Comparison of ENCODE assay signal across 10 mouse cellular contexts in the genomic region with DNA sequence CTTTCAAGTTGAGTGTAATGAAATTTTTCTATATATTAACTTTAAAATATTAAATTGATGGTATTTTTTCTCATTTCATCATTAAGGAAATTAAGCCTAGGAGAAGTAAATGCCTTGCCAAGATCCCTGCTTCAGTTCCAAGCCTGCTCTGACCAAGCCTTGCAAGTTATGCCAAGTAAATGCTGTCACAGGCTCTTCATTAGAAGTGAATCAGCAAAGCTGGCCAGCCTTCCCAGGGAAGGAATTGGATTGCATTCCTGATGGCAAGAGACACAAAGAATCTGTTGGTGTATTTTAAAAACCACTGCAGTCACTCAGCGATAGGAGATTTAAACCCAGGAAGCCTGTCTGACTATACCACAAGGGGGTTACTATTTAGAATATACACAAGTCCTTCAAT. TPM values are rescaled to one million over a fixed set of nuclear protein-coding genes. Genes with fewer than 3 reads are reported as not detected.
DNase-seq lines count a peak whose midpoint lies in the region; ATAC-seq and TF ChIP-seq lines count a peak whose summit lies in the region.
"Had no signal": no experiment of that assay in that cellular context is flagged by ENCODE, and none has a peak within 500 bp of the region (broad histone marks: within the 10 kb centered on the region; RNA-seq: fewer than 3 reads in every experiment).

No protein-coding gene starts in this region.

- H3K9ac ChIP-seq in heart, adult 2 months (ENCODE audit: low read depth, low read length): no peak overlapping the region
- H3K9ac ChIP-seq in heart, embryonic 12.5 days: no peak overlapping the region
- H3K9ac ChIP-seq: liver, embryonic 13.5 days had no signal

- CTCF ChIA-PET in Patski (lab: Charles Lee): no interaction called here

- in situ Hi-C loops in Patski (cut with MboI; ENCODE audit: low pct_unique_long_range_greater_than_20kb): no loop called here

- no peaks in the 10 kb centered on the region for H3K9me3 ChIP-seq in heart, embryonic 12.5 days (replicated peaks)
- H3K9me3 ChIP-seq: hindbrain, embryonic 10.5 days; liver, embryonic 13.5 days had no signal

- no peak overlapping the region for H3K4me2 ChIP-seq in heart, embryonic 12.5 days
- H3K4me2 ChIP-seq: liver, embryonic 13.5 days had no signal

- no peak overlapping the region for H3K27ac ChIP-seq in heart, adult 2 months
- H3K27ac ChIP-seq in heart, embryonic 12.5 days (ENCODE audit: poor library complexity, severe bottlenecking): no peak overlapping the region
- H3K27ac ChIP-seq in layer of hippocampus, adult 2 months: peak overlapping the region; percentile 24; the same call in 1 of the 2 replicates
- H3K27ac ChIP-seq: hindbrain, embryonic 10.5 days; liver, embryonic 13.5 days had no signal

- TF ChIP-seq POLR2A in heart, adult 2 months (IDR thresholded peaks at IDR 0.05; ENCODE audit: insufficient read depth, low read depth, low read length): no peak

- no peaks in the 10 kb centered on the region for H3K79me2 ChIP-seq in heart, adult 2 months (replicated peaks; ENCODE audit: control insufficient read depth, insufficient read depth, low read length)

- H3K27me3 ChIP-seq in heart, adult 2 months (ENCODE audit: control insufficient read depth, insufficient read depth, low read length): no peaks in the 10 kb centered on the region
- H3K27me3 ChIP-seq in heart, embryonic 12.5 days (replicated peaks): no peaks in the 10 kb centered on the region
- no peaks in the 10 kb centered on the region for H3K27me3 ChIP-seq in Patski
- H3K27me3 ChIP-seq: liver, embryonic 13.5 days had no signal

- 40% methylated on average over 1 of the region's 1 CpGs for WGBS in heart, adult 2 months
- WGBS in heart, embryonic 12.5 days: 67% methylated on average over 1 of the region's 1 CpGs

- H3K4me3 ChIP-seq in heart, adult 2 months: no peak overlapping the region
- no peak overlapping the region for H3K4me3 ChIP-seq in heart, embryonic 12.5 days
- no peak overlapping the region for H3K4me3 ChIP-seq in layer of hippocampus, adult 2 months
- H3K4me3 ChIP-seq: hindbrain, embryonic 10.5 days; liver, embryonic 13.5 days had no signal

- H3K4me1 ChIP-seq in heart, adult 2 months (ENCODE audit: control insufficient read depth, insufficient read depth, low read length): no peaks in the 10 kb centered on the region
- H3K4me1 ChIP-seq in heart, embryonic 12.5 days (replicated peaks): no peaks in the 10 kb centered on the region
- H3K4me1 ChIP-seq: hindbrain, embryonic 10.5 days; liver, embryonic 13.5 days had no signal

- no peak for TF ChIP-seq EP300 in heart, adult 2 months (IDR thresholded peaks at IDR 0.05; ENCODE audit: insufficient read depth, low read depth, low read length)

- ATAC-seq in heart, embryonic 12.5 days (ENCODE audit: insufficient number of reproducible peaks, low FRiP score): no peak
- no peak for ATAC-seq in Patski

- no peak for TF ChIP-seq CTCF in heart, adult 2 months (IDR thresholded peaks at IDR 0.05)
- no peak for TF ChIP-seq CTCF in Patski (IDR thresholded peaks at IDR 0.05)
- no peak for TF ChIP-seq CTCF in layer of hippocampus, adult 2 months (conservative IDR thresholded peaks at IDR 0.05)

- intact Hi-C loops in heart, adult 2 months (cut with DNase I): no loop called here

- peak; percentile 30 to 65 for DNase-seq in heart, adult 2 months
- DNase-seq in Patski (ENCODE audit: low read depth, low spot score): peak; percentile 17
- DNase-seq in cerebellum, postnatal 25 days: peak; percentile 40 to 71
- peak; percentile 37 to 65 for DNase-seq in layer of hippocampus, adult 2 months (ENCODE audit: low spot score in 2 of 2)
- no peak for DNase-seq in kidney, adult 11 months
- DNase-seq in spleen, adult 12 weeks (ENCODE audit: low spot score): no peak
- DNase-seq in ovary, postnatal 14 days (ENCODE audit: low spot score): no peak
- DNase-seq: liver, embryonic 13.5 days had no signal

- no peaks in the 10 kb centered on the region for H3K36me3 ChIP-seq in heart, adult 2 months (ENCODE audit: control insufficient read depth, insufficient read depth, low read length)
- H3K36me3 ChIP-seq in heart, embryonic 12.5 days: no peaks in the 10 kb centered on the region
- H3K36me3 ChIP-seq: hindbrain, embryonic 10.5 days; liver, embryonic 13.5 days had no signal

- POLR2A ChIA-PET in Patski (lab: Charles Lee): no interaction called here

RNA-seq across cellular contexts. Expression of gene Pja2, which starts 32.0 kb away (rescaled TPM):
- 100 to 1,000 TPM; 104 to 112 TPM for total RNA-seq in heart, adult 2 months (2021)
- polyA plus RNA-seq in heart, adult 2 months (2012; rRNA removed): 27.6 and 45.4 TPM in 2 replicates
- 84.1 and 87.5 TPM in 2 replicates for polyA plus RNA-seq in heart, embryonic 12.5 days (2016; fragmentation: Nextera tagmentation; extraction: Ambion mirVana)
- polyA plus RNA-seq in Patski (2021): 88.4 TPM
- 100 to 1,000 TPM; 444 to 450 TPM for total RNA-seq in layer of hippocampus, adult 2 months (2021)

Comparison
In these comparisons a context has a peak if more than half of its experiments do, and no peak if none do; other contexts are left out.
1. DNase-seq: peak in heart, adult 2 months (2 of 2), Patski (single experiment), cerebellum, postnatal 25 days (2 of 2) and layer of hippocampus, adult 2 months (2 of 2); none in kidney, adult 11 months (single experiment), spleen, adult 12 weeks (single experiment) and ovary, postnatal 14 days (single experiment).